Mouse (Mus musculus): ENCODE results near the gene Adam12. TPM values are rescaled to one million over a fixed set of nuclear protein-coding genes. Genes with fewer than 3 reads are reported as not detected.

Adam12 gene
- polyA plus RNA-seq, 1 experiment from 2014 or later: 2.7 TPM

GRCm38 (mm10) chr7:134151330-134151729 lies 80.6 kb downstream of the Adam12 start:
- 86% methylated on average over 4 of the region's 4 CpGs for WGBS
- H3K27me3 ChIP-seq (ENCODE audit: control insufficient read depth, insufficient read depth, low read length): no peaks in the 10 kb centered on the region
- no peak overlapping the region for H3K27ac ChIP-seq (replicated peaks; ENCODE audit: low read depth, low read length)
- no peaks in the 10 kb centered on the region for H3K4me1 ChIP-seq (ENCODE audit: control insufficient read depth, insufficient read depth, low read length)
- DNase-seq (ENCODE audit: low spot score): no peak
- H3K9ac ChIP-seq (ENCODE audit: low read length): no peak overlapping the region
- H3K36me3 ChIP-seq (ENCODE audit: control insufficient read depth, insufficient read depth, low read length): no peaks in the 10 kb centered on the region
- H3K4me3 ChIP-seq (ENCODE audit: low read depth, low read length): no peak overlapping the region
- no peaks in the 10 kb centered on the region for H3K9me3 ChIP-seq (ENCODE audit: control insufficient read depth, low read length)
- no peak for ATAC-seq (ENCODE audit: insufficient number of reproducible peaks, low FRiP score, low TSS enrichment, low read depth)
- H3K4me2 ChIP-seq (ENCODE audit: low read depth, severe bottlenecking): no peak overlapping the region

- H3K4me3 ChIP-seq (ENCODE audit: low read depth, low read length): no peak overlapping the region
- H3K9ac ChIP-seq (ENCODE audit: low read length): no peak overlapping the region
- no peak overlapping the region for H3K4me2 ChIP-seq (ENCODE audit: low read depth, severe bottlenecking)
- ATAC-seq (ENCODE audit: insufficient number of reproducible peaks, low FRiP score, low TSS enrichment, low read depth): no peak
- no peak for DNase-seq (ENCODE audit: low spot score)
- H3K36me3 ChIP-seq (ENCODE audit: control insufficient read depth, insufficient read depth, low read length): no peaks in the 10 kb centered on the region
- WGBS: 82% methylated on average over 8 of the region's 8 CpGs
- no peaks in the 10 kb centered on the region for H3K9me3 ChIP-seq (ENCODE audit: control insufficient read depth, low read length)
- no peak overlapping the region for H3K27ac ChIP-seq (replicated peaks; ENCODE audit: low read depth, low read length)
- no peaks in the 10 kb centered on the region for H3K27me3 ChIP-seq (ENCODE audit: control insufficient read depth, insufficient read depth, low read length)
- no peaks in the 10 kb centered on the region for H3K4me1 ChIP-seq (ENCODE audit: control insufficient read depth, insufficient read depth, low read length)
Measured at GRCm38 (mm10) chr7:134150305-134150704, 81.6 kb downstream of the Adam12 start.

DNA sequence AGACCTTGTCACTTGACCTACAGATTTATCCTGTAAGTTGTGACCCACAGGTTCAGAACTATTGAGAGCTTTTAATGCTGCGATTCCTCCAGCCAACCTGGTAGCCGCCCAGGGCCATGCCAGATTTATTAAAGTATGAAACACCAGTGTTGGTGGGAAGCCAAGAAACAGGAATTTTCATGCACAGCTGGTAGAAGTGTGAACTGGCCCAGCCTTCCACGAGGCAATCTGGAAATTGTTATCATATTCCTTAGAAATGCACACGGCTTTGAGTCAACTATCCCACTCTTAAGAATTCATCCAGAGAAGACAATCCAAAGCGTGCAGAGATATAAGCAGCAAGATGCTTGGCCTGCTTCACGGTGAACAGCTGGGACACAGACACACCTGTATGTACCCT lies 82.6 kb downstream of the Adam12 start:
- H3K9ac ChIP-seq (ENCODE audit: low read length): no peak overlapping the region
- no peak for ATAC-seq (ENCODE audit: insufficient number of reproducible peaks, low FRiP score, low TSS enrichment, low read depth)
- no peak overlapping the region for H3K27ac ChIP-seq (replicated peaks; ENCODE audit: low read depth, low read length)
- H3K4me3 ChIP-seq (ENCODE audit: low read depth, low read length): no peak overlapping the region
- H3K4me1 ChIP-seq (ENCODE audit: control insufficient read depth, insufficient read depth, low read length): no peaks in the 10 kb centered on the region
- no peaks in the 10 kb centered on the region for H3K9me3 ChIP-seq (ENCODE audit: control insufficient read depth, low read length)
- H3K4me2 ChIP-seq (ENCODE audit: low read depth, severe bottlenecking): no peak overlapping the region
- 84% methylated on average over 6 of the region's 6 CpGs for WGBS
- DNase-seq (ENCODE audit: low spot score): no peak
- H3K36me3 ChIP-seq (ENCODE audit: control insufficient read depth, insufficient read depth, low read length): no peaks in the 10 kb centered on the region
- no peaks in the 10 kb centered on the region for H3K27me3 ChIP-seq (ENCODE audit: control insufficient read depth, insufficient read depth, low read length)

DNA sequence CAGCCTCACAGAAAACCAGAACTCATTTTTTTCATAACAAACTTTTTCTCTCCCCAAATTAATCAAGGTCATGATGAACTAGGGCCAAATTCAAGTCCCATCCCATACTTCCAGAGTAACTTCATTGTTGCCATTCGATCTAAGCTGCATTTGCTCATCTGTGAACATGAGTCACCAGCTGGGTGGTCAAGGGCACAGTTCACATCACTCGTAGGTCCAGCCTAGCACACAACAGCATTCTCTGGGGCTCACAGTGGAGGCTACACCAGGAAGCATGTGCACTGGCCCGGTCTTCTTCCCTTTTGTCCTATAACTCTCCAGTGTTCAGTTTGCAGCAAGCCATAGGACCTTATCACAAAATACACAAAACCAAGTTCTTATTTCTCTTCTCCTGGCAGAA lies 84.4 kb downstream of the Adam12 start:
- no peaks in the 10 kb centered on the region for H3K9me3 ChIP-seq (ENCODE audit: control insufficient read depth, low read length)
- ATAC-seq (ENCODE audit: insufficient number of reproducible peaks, low FRiP score, low TSS enrichment, low read depth) (no peak), DNase-seq (ENCODE audit: low spot score) (no peak)
- no peak overlapping the region for H3K4me2 ChIP-seq (ENCODE audit: low read depth, severe bottlenecking)
- no peak overlapping the region for H3K4me3 ChIP-seq (ENCODE audit: low read depth, low read length)
- 79% methylated on average over 3 of the region's 3 CpGs for WGBS
- no peaks in the 10 kb centered on the region for H3K36me3 ChIP-seq (ENCODE audit: control insufficient read depth, insufficient read depth, low read length)
- H3K9ac ChIP-seq (ENCODE audit: low read length): no peak overlapping the region
- H3K27ac ChIP-seq (replicated peaks; ENCODE audit: low read depth, low read length): no peak overlapping the region
- H3K4me1 ChIP-seq (ENCODE audit: control insufficient read depth, insufficient read depth, low read length): no peaks in the 10 kb centered on the region
- H3K27me3 ChIP-seq (ENCODE audit: control insufficient read depth, insufficient read depth, low read length): no peaks in the 10 kb centered on the region

- H3K4me3 ChIP-seq (ENCODE audit: low read depth, low read length): no peak overlapping the region
- no peak overlapping the region for H3K4me2 ChIP-seq (ENCODE audit: low read depth, severe bottlenecking)
- ATAC-seq (ENCODE audit: insufficient number of reproducible peaks, low FRiP score, low TSS enrichment, low read depth): no peak
- DNase-seq (ENCODE audit: low spot score): no peak
- H3K27ac ChIP-seq (replicated peaks; ENCODE audit: low read depth, low read length): no peak overlapping the region
- WGBS: 98% methylated on average over 2 of the region's 2 CpGs
- no peak overlapping the region for H3K9ac ChIP-seq (ENCODE audit: low read length)
- no peaks in the 10 kb centered on the region for H3K9me3 ChIP-seq (ENCODE audit: control insufficient read depth, low read length)
- no peaks in the 10 kb centered on the region for H3K4me1 ChIP-seq (ENCODE audit: control insufficient read depth, insufficient read depth, low read length)
- H3K27me3 ChIP-seq (ENCODE audit: control insufficient read depth, insufficient read depth, low read length): no peaks in the 10 kb centered on the region
- H3K36me3 ChIP-seq (ENCODE audit: control insufficient read depth, insufficient read depth, low read length): no peaks in the 10 kb centered on the region
Measured at GRCm38 (mm10) chr7:134146821-134147220, 85.1 kb downstream of the Adam12 start.

DNA sequence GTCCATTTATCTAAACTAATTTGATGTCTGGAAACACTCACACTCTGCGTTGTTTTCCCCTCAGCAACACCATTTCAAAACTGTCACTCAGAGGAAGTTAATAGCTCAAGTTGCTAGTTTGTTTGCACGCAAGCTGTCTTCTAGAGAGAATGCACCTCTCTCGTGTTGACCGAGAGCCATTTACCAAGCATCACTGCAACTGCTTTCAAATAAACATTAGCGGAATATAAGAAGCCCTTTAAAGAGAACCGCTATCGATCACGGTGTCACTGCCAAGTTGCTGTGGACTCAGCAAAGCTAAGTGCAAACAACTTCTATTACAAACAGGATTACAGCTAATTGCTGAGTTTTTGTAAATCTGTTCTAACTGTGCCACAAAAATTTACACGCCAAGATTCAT lies 87.8 kb downstream of the Adam12 start:
- no peak overlapping the region for H3K9ac ChIP-seq (ENCODE audit: low read length)
- H3K36me3 ChIP-seq (ENCODE audit: control insufficient read depth, insufficient read depth, low read length): no peaks in the 10 kb centered on the region
- WGBS: 88% methylated on average over 9 of the region's 9 CpGs
- H3K9me3 ChIP-seq (ENCODE audit: control insufficient read depth, low read length): no peaks in the 10 kb centered on the region
- H3K4me2 ChIP-seq (ENCODE audit: low read depth, severe bottlenecking): no peak overlapping the region
- ATAC-seq (ENCODE audit: insufficient number of reproducible peaks, low FRiP score, low TSS enrichment, low read depth) (no peak), DNase-seq (ENCODE audit: low spot score) (no peak)
- H3K4me3 ChIP-seq (ENCODE audit: low read depth, low read length): no peak overlapping the region
- no peaks in the 10 kb centered on the region for H3K4me1 ChIP-seq (ENCODE audit: control insufficient read depth, insufficient read depth, low read length)
- no peaks in the 10 kb centered on the region for H3K27me3 ChIP-seq (ENCODE audit: control insufficient read depth, insufficient read depth, low read length)
- no peak overlapping the region for H3K27ac ChIP-seq (replicated peaks; ENCODE audit: low read depth, low read length)

DNA sequence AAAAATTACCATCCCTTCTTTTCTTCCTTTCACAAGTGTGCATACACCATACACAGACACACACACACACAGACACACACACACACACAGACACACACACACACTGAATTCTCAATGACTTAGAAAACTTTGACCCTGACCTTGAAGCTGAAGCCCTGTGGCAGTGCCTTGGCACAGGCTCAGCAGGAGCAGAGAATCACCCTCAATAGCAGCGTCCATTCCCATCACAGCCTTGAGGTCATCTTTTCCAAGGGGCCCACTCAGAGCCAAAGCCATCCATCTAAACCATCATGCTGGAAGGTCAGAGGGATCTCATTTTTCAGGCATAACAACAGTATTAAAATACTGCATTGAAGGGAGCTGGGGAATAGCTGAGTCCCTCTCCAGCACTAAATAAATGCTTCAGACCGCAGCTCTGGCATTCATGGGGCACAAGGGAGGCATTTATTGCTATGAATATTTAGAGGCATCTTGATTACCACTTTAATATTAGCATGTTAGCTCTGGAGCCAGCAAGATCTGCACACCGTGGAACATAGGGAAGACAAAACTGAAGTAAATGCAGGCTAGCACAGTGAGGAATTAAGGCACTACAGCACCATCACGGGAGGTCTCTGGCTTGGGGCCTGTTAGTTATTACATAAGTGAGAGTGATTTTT lies 92.5 kb downstream of the Adam12 start:
- H3K4me1 ChIP-seq (ENCODE audit: control insufficient read depth, insufficient read depth, low read length): no peaks in the 10 kb centered on the region
- no peak overlapping the region for H3K9ac ChIP-seq (ENCODE audit: low read length)
- no peak overlapping the region for H3K4me3 ChIP-seq (ENCODE audit: low read depth, low read length)
- ATAC-seq (ENCODE audit: insufficient number of reproducible peaks, low FRiP score, low TSS enrichment, low read depth): no peak
- 80% methylated on average over 4 of the region's 4 CpGs for WGBS
- H3K36me3 ChIP-seq (ENCODE audit: control insufficient read depth, insufficient read depth, low read length): no peaks in the 10 kb centered on the region
- no peaks in the 10 kb centered on the region for H3K27me3 ChIP-seq (ENCODE audit: control insufficient read depth, insufficient read depth, low read length)
- DNase-seq (ENCODE audit: low spot score): no peak
- H3K4me2 ChIP-seq (ENCODE audit: low read depth, severe bottlenecking): no peak overlapping the region
- H3K27ac ChIP-seq (replicated peaks; ENCODE audit: low read depth, low read length): no peak overlapping the region
- no peaks in the 10 kb centered on the region for H3K9me3 ChIP-seq (ENCODE audit: control insufficient read depth, low read length)

GRCm38 (mm10) chr7:134132323-134132722 lies 99.6 kb downstream of the Adam12 start:
- H3K4me3 ChIP-seq (ENCODE audit: low read depth, low read length): no peak overlapping the region
- no peak for DNase-seq (ENCODE audit: low spot score)
- no peaks in the 10 kb centered on the region for H3K4me1 ChIP-seq (ENCODE audit: control insufficient read depth, insufficient read depth, low read length)
- H3K27me3 ChIP-seq (ENCODE audit: control insufficient read depth, insufficient read depth, low read length): no peaks in the 10 kb centered on the region
- WGBS: 31% methylated on average over 2 of the region's 2 CpGs
- H3K36me3 ChIP-seq (ENCODE audit: control insufficient read depth, insufficient read depth, low read length): no peaks in the 10 kb centered on the region
- no peak overlapping the region for H3K4me2 ChIP-seq (ENCODE audit: low read depth, severe bottlenecking)
- no peak overlapping the region for H3K9ac ChIP-seq (ENCODE audit: low read length)
- no peaks in the 10 kb centered on the region for H3K9me3 ChIP-seq (ENCODE audit: control insufficient read depth, low read length)
- no peak for ATAC-seq (ENCODE audit: insufficient number of reproducible peaks, low FRiP score, low TSS enrichment, low read depth)
- H3K27ac ChIP-seq (replicated peaks; ENCODE audit: low read depth, low read length): no peak overlapping the region

DNA sequence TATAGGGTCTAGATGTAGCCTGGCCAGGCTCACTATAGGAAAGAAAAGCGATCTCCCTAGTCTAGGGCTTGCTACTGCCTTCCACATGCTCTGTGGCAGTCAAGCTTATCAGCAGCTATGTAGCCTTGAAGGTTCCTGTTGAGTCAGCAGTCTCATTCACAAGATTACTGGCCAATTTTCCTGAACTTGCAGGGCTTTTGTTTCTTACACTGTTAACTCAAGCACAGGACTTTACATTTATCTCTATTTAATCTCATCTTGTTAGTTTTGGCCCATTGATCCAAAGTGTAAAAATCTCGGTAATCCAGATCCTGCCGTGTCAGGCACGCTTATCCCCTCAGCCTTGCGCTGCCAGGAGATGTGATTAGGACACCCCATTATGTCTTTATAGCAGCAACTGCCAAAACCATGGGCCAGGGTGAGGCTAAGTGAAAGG lies 103.8 kb downstream of the Adam12 start:
- Histone ChIP-seq H3K27me3 (ENCODE audit: control insufficient read depth, insufficient read depth, low read length) (no peaks in the 10 kb centered on the region), H3K36me3 (ENCODE audit: control insufficient read depth, insufficient read depth, low read length) (no peaks in the 10 kb centered on the region), H3K9ac (ENCODE audit: low read length) (no peak overlapping the region), H3K4me3 (ENCODE audit: low read depth, low read length) (no peak overlapping the region), H3K9me3 (ENCODE audit: control insufficient read depth, low read length) (no peaks in the 10 kb centered on the region), H3K27ac (replicated peaks; ENCODE audit: low read depth, low read length) (no peak overlapping the region), H3K4me2 (ENCODE audit: low read depth, severe bottlenecking) (no peak overlapping the region), H3K4me1 (ENCODE audit: control insufficient read depth, insufficient read depth, low read length) (no peaks in the 10 kb centered on the region)
- DNase-seq (ENCODE audit: low spot score): no peak
- ATAC-seq (ENCODE audit: insufficient number of reproducible peaks, low FRiP score, low TSS enrichment, low read depth): no peak
- 90% methylated on average over 5 of the region's 5 CpGs for WGBS
